Mouse (Mus musculus): Measurements from ENCODE around the gene Ceacam20. TPM values are rescaled to one million over a fixed set of nuclear protein-coding genes. Genes with fewer than 3 reads are reported as not detected.

Gene Ceacam20
- polyA plus RNA-seq, 1 experiment from 2014 or later: not detected

Other genes starting within 250 kb of the Ceacam20 start
- gene Tomm40, start 250.0 kb upstream of the Ceacam20 start, polyA plus RNA-seq (2015; fragmentation: Nextera tagmentation; extraction: Ambion mirVana): 137 and 147 TPM in 2 replicates
- gene Nectin2, start 214.9 kb upstream of the Ceacam20 start, polyA plus RNA-seq (2015; fragmentation: Nextera tagmentation; extraction: Ambion mirVana): 42.6 and 45.3 TPM in 2 replicates
- gene Bcam, start 194.4 kb upstream of the Ceacam20 start, polyA plus RNA-seq (2015; fragmentation: Nextera tagmentation; extraction: Ambion mirVana): 6.8 TPM in 2 replicates
- not detected in 2 replicates for gene Cblc, start 168.6 kb upstream of the Ceacam20 start, polyA plus RNA-seq (2015; fragmentation: Nextera tagmentation; extraction: Ambion mirVana)
- gene Bcl3, start 142.6 kb upstream of the Ceacam20 start, polyA plus RNA-seq (2015; fragmentation: Nextera tagmentation; extraction: Ambion mirVana): 1.0 and 1.3 TPM in 2 replicates
- gene Gm19345, start 113.4 kb upstream of the Ceacam20 start, polyA plus RNA-seq (2015; fragmentation: Nextera tagmentation; extraction: Ambion mirVana): 7.6 and 8.4 TPM in 2 replicates
- gene Ceacam16, start 104.1 kb upstream of the Ceacam20 start, polyA plus RNA-seq (2015; fragmentation: Nextera tagmentation; extraction: Ambion mirVana): 0.43 and 0.50 TPM in 2 replicates
- not detected in 2 replicates for gene Ceacam19, start 77.4 kb upstream of the Ceacam20 start, polyA plus RNA-seq (2015; fragmentation: Nextera tagmentation; extraction: Ambion mirVana)
- 7.1 and 7.3 TPM in 2 replicates for gene Pvr, start 44.3 kb upstream of the Ceacam20 start, polyA plus RNA-seq (2015; fragmentation: Nextera tagmentation; extraction: Ambion mirVana)
- not detected in 2 replicates for gene Igsf23, start 14.7 kb upstream of the Ceacam20 start, polyA plus RNA-seq (2015; fragmentation: Nextera tagmentation; extraction: Ambion mirVana)
- gene Nlrp9b, start 26.1 kb downstream of the Ceacam20 start, polyA plus RNA-seq (2015; fragmentation: Nextera tagmentation; extraction: Ambion mirVana): not detected in 2 replicates
- gene Vmn1r91, start 134.3 kb downstream of the Ceacam20 start, polyA plus RNA-seq (2015; fragmentation: Nextera tagmentation; extraction: Ambion mirVana): not detected in 2 replicates
- not detected in 2 replicates for gene Gm16442, start 157.2 kb downstream of the Ceacam20 start, polyA plus RNA-seq (2015; fragmentation: Nextera tagmentation; extraction: Ambion mirVana)
- not detected in 2 replicates for gene Vmn1r93, start 173.7 kb downstream of the Ceacam20 start, polyA plus RNA-seq (2015; fragmentation: Nextera tagmentation; extraction: Ambion mirVana)
- gene Vmn1r94, start 203.0 kb downstream of the Ceacam20 start, polyA plus RNA-seq (2015; fragmentation: Nextera tagmentation; extraction: Ambion mirVana): not detected in 2 replicates
- not detected in 2 replicates for gene Vmn1r95, start 228.3 kb downstream of the Ceacam20 start, polyA plus RNA-seq (2015; fragmentation: Nextera tagmentation; extraction: Ambion mirVana)
- gene Gm6164, start 240.2 kb downstream of the Ceacam20 start, polyA plus RNA-seq (2015; fragmentation: Nextera tagmentation; extraction: Ambion mirVana): not detected in 2 replicates